Mouse (Mus musculus): ENCODE measurements around the gene Aifm1. TPM values are rescaled to one million over a fixed set of nuclear protein-coding genes. Genes with fewer than 3 reads are reported as not detected.

Aifm1 gene
- polyA plus RNA-seq, 2 experiments, result 34.6 to 51.4 TPM

- TF ChIP-seq EP300 (IDR thresholded peaks at IDR 0.05; ENCODE audit: low read depth), result no peak
- TF ChIP-seq CTCF (IDR thresholded peaks at IDR 0.05; ENCODE audit: low read depth), result no peak
- WGBS (ENCODE audit: insufficient replicate concordance), result 40% methylated on average over 4 of the region's 4 CpGs
- Histone ChIP-seq H3K9ac (replicated peaks) (no peak overlapping the region), H3K4me2 (ENCODE audit: low read depth) (no peak overlapping the region), H3K27me3 (ENCODE audit: control insufficient read depth, insufficient read depth, low read length) (no peaks in the 10 kb centered on the region), H3K27ac (no peak overlapping the region), H3K9me3 (ENCODE audit: control insufficient read depth, low read length) (no peaks in the 10 kb centered on the region), H3K4me1 (replicated peaks; ENCODE audit: control insufficient read depth in 2 of 2, insufficient read depth in 2 of 2, low read length in 1 of 2) (no peaks in the 10 kb centered on the region), H3K36me3 (replicated peaks; ENCODE audit: control insufficient read depth, insufficient read depth, low read depth) (no peaks in the 10 kb centered on the region), H3K4me3 (ENCODE audit: insufficient read depth in 1 of 2, low read depth in 2 of 2, low read length in 2 of 2) (no peak overlapping the region)
- no peak for DNase-seq (ENCODE audit: low read depth in 3 of 3, low spot score in 3 of 3)
- no peak for ATAC-seq (ENCODE audit: insufficient read depth)
Observed at GRCm38 (mm10) chrX:48461006-48461405, 52.4 kb downstream of the Aifm1 start.

- no peak overlapping the region for H3K4me3 ChIP-seq (ENCODE audit: insufficient read depth in 1 of 2, low read depth in 2 of 2, low read length in 2 of 2)
- no peak overlapping the region for H3K27ac ChIP-seq
- no peaks in the 10 kb centered on the region for H3K36me3 ChIP-seq (replicated peaks; ENCODE audit: control insufficient read depth, insufficient read depth, low read depth)
- ATAC-seq (ENCODE audit: insufficient read depth) (no peak), DNase-seq (ENCODE audit: low read depth in 3 of 3, low spot score in 3 of 3) (no peak)
- 74% methylated on average over 7 of the region's 7 CpGs for WGBS (ENCODE audit: insufficient replicate concordance)
- H3K27me3 ChIP-seq (ENCODE audit: control insufficient read depth, insufficient read depth, low read length), result no peaks in the 10 kb centered on the region
- H3K9ac ChIP-seq (replicated peaks), result no peak overlapping the region
- H3K4me2 ChIP-seq (ENCODE audit: low read depth), result no peak overlapping the region
- no peak for TF ChIP-seq EP300 (IDR thresholded peaks at IDR 0.05; ENCODE audit: low read depth)
- TF ChIP-seq CTCF (IDR thresholded peaks at IDR 0.05; ENCODE audit: low read depth), result no peak
- H3K4me1 ChIP-seq (replicated peaks; ENCODE audit: control insufficient read depth in 2 of 2, insufficient read depth in 2 of 2, low read length in 1 of 2), result no peaks in the 10 kb centered on the region
- no peaks in the 10 kb centered on the region for H3K9me3 ChIP-seq (ENCODE audit: control insufficient read depth, low read length)
Observed at GRCm38 (mm10) chrX:48460496-48460895, 52.9 kb downstream of the Aifm1 start.

- 60% methylated on average over 6 of the region's 6 CpGs for WGBS (ENCODE audit: insufficient replicate concordance)
- TF ChIP-seq EP300 (IDR thresholded peaks at IDR 0.05; ENCODE audit: low read depth) (no peak), CTCF (IDR thresholded peaks at IDR 0.05; ENCODE audit: low read depth) (no peak)
Observed at GRCm38 (mm10) chrX:48456956-48457355, 56.4 kb downstream of the Aifm1 start.

GRCm38 (mm10) chrX:48455018-48455417 lies 58.3 kb downstream of the Aifm1 start:
- Histone ChIP-seq H3K4me3 (ENCODE audit: insufficient read depth in 1 of 2, low read depth in 2 of 2, low read length in 2 of 2) (no peak overlapping the region), H3K36me3 (replicated peaks; ENCODE audit: control insufficient read depth, insufficient read depth, low read depth) (no peaks in the 10 kb centered on the region), H3K27ac (no peak overlapping the region), H3K9ac (replicated peaks) (no peak overlapping the region), H3K9me3 (ENCODE audit: control insufficient read depth, low read length) (no peaks in the 10 kb centered on the region), H3K27me3 (ENCODE audit: control insufficient read depth, insufficient read depth, low read length) (no peaks in the 10 kb centered on the region), H3K4me1 (replicated peaks; ENCODE audit: control insufficient read depth in 2 of 2, insufficient read depth in 2 of 2, low read length in 1 of 2) (peaks cover 0 to 9% of the 10 kb centered on the region in 2 experiments; a peak in 3 of 4 replicates), H3K4me2 (ENCODE audit: low read depth) (peak overlapping the region; percentile 73)
- TF ChIP-seq EP300 (IDR thresholded peaks at IDR 0.05; ENCODE audit: low read depth), result no peak
- no peak for TF ChIP-seq CTCF (IDR thresholded peaks at IDR 0.05; ENCODE audit: low read depth)
- ATAC-seq (ENCODE audit: insufficient read depth) (no peak), DNase-seq (ENCODE audit: low read depth in 3 of 3, low spot score in 3 of 3) (no peak)
- 18% methylated on average over 9 of the region's 9 CpGs for WGBS (ENCODE audit: insufficient replicate concordance)

More at GRCm38 (mm10) chrX:48456956-48457355, 56.4 kb downstream of the Aifm1 start:
- Histone ChIP-seq H3K9me3 (ENCODE audit: control insufficient read depth, low read length) (no peaks in the 10 kb centered on the region), H3K27ac (no peak overlapping the region), H3K9ac (replicated peaks) (no peak overlapping the region), H3K4me1 (replicated peaks; ENCODE audit: control insufficient read depth in 2 of 2, insufficient read depth in 2 of 2, low read length in 1 of 2) (peaks cover 0 to 7% of the 10 kb centered on the region in 2 experiments; a peak in 3 of 4 replicates), H3K27me3 (ENCODE audit: control insufficient read depth, insufficient read depth, low read length) (no peaks in the 10 kb centered on the region), H3K36me3 (replicated peaks; ENCODE audit: control insufficient read depth, insufficient read depth, low read depth) (no peaks in the 10 kb centered on the region), H3K4me2 (ENCODE audit: low read depth) (no peak overlapping the region), H3K4me3 (ENCODE audit: insufficient read depth in 1 of 2, low read depth in 2 of 2, low read length in 2 of 2) (no peak overlapping the region)
- ATAC-seq (ENCODE audit: insufficient read depth) (no peak), DNase-seq (ENCODE audit: low read depth in 3 of 3, low spot score in 3 of 3) (no peak)

GRCm38 (mm10) chrX:48454495-48454878 lies 58.9 kb downstream of the Aifm1 start:
- Histone ChIP-seq H3K4me3 (ENCODE audit: insufficient read depth in 1 of 2, low read depth in 2 of 2, low read length in 2 of 2) (peak overlapping the region; percentile 63 to 67), H3K27ac (no peak overlapping the region), H3K9ac (replicated peaks) (no peak overlapping the region), H3K9me3 (ENCODE audit: control insufficient read depth, low read length) (no peaks in the 10 kb centered on the region), H3K27me3 (ENCODE audit: control insufficient read depth, insufficient read depth, low read length) (no peaks in the 10 kb centered on the region), H3K4me2 (ENCODE audit: low read depth) (peak overlapping the region; percentile 73), H3K36me3 (replicated peaks; ENCODE audit: control insufficient read depth, insufficient read depth, low read depth) (no peaks in the 10 kb centered on the region), H3K4me1 (replicated peaks; ENCODE audit: control insufficient read depth in 2 of 2, insufficient read depth in 2 of 2, low read length in 1 of 2) (peaks cover 0 to 9% of the 10 kb centered on the region in 2 experiments; a peak in 3 of 4 replicates)
- DNase-seq (ENCODE audit: low read depth in 3 of 3, low spot score in 3 of 3) (no peak), ATAC-seq (ENCODE audit: insufficient read depth) (peak; percentile 34; the same call in 1 of the 2 replicates)
- WGBS (ENCODE audit: insufficient replicate concordance), result 26% methylated on average over 8 of the region's 21 CpGs
- TF ChIP-seq EP300 (IDR thresholded peaks at IDR 0.05; ENCODE audit: low read depth) (no peak), CTCF (IDR thresholded peaks at IDR 0.05; ENCODE audit: low read depth) (no peak)
